Mouse (Mus musculus) left cerebral cortex, postnatal 14 days (tissue): Measurements from ENCODE around the gene Krtap5-1. TPM values are rescaled to one million over a fixed set of nuclear protein-coding genes. Genes with fewer than 3 reads are reported as not detected.

Experiments used
- total RNA-seq, 2 experiments: library from RNA; stranded (reverse); gene quantifications; 2 replicates each; pipeline ENCODE4 v1.2.3; 2021

Gene Krtap5-1
- total RNA-seq, 2 experiments from 2014 or later, result not detected

Other genes with a start within 250 kb of the Krtap5-1 start
- 10 to 100 TPM; 26.4 to 31.7 TPM for gene Mob2, start 236.1 kb downstream of the Krtap5-1 start, total RNA-seq
- 100 to 1,000 TPM; 154 to 171 TPM for gene Dusp8, start 201.3 kb downstream of the Krtap5-1 start, total RNA-seq
- gene Gm45618, start 176.4 kb downstream of the Krtap5-1 start, total RNA-seq, result not detected
- not detected for gene Gm39115, start 161.1 kb downstream of the Krtap5-1 start, total RNA-seq
- not detected for gene Gm45337, start 152.5 kb downstream of the Krtap5-1 start, total RNA-seq
- not detected for gene Gm29735, start 140.0 kb downstream of the Krtap5-1 start, total RNA-seq
- not detected for gene Gm4553, start 131.4 kb downstream of the Krtap5-1 start, total RNA-seq
- gene Krtap5-2, start 121.1 kb downstream of the Krtap5-1 start, total RNA-seq, result not detected
- not detected for gene Gm10153, start 106.7 kb downstream of the Krtap5-1 start, total RNA-seq
- gene Krtap5-3, start 95.8 kb downstream of the Krtap5-1 start, total RNA-seq, result not detected
- not detected for gene Gm7579, start 85.3 kb downstream of the Krtap5-1 start, total RNA-seq
- gene Krtap5-5, start 67.1 kb downstream of the Krtap5-1 start, total RNA-seq, result not detected
- not detected for gene Gm40460, start 56.0 kb downstream of the Krtap5-1 start, total RNA-seq
- gene Gm2431, start 38.8 kb downstream of the Krtap5-1 start, total RNA-seq, result not detected
- not detected for gene Gm4559, start 22.8 kb downstream of the Krtap5-1 start, total RNA-seq
- gene Krtap5-4, start 6.4 kb upstream of the Krtap5-1 start, total RNA-seq, result not detected
- gene Ifitm10, start 76.6 kb upstream of the Krtap5-1 start, total RNA-seq, result 10 to 100 TPM; 22.3 to 24.9 TPM
- 1 to 10 TPM; 2.1 to 7.1 TPM for gene Gm49369, start 85.5 kb upstream of the Krtap5-1 start, total RNA-seq
- 100 to 1,000 TPM; 295 to 303 TPM for gene Ctsd, start 90.9 kb upstream of the Krtap5-1 start, total RNA-seq
- gene Syt8, start 137.7 kb upstream of the Krtap5-1 start, total RNA-seq, result under 1 TPM in 1 of 2 experiments, not detected in 1; 0.44 TPM
- gene Tnni2, start 144.7 kb upstream of the Krtap5-1 start, total RNA-seq, result under 1 TPM in 1 of 2 experiments, not detected in 1; 0.74 TPM
- 1 to 10 TPM; 6.4 to 7.7 TPM for gene Lsp1, start 163.7 kb upstream of the Krtap5-1 start, total RNA-seq
- gene Tnnt3, start 201.7 kb upstream of the Krtap5-1 start, total RNA-seq, result not detected
- gene Mrpl23, start 235.6 kb upstream of the Krtap5-1 start, total RNA-seq, result 1 to 10 TPM; 4.1 to 8.0 TPM